Mouse (Mus musculus) forebrain, embryonic 16.5 days (tissue): ENCODE results near the gene Rbm10. TPM values are rescaled to one million over a fixed set of nuclear protein-coding genes. Genes with fewer than 3 reads are reported as not detected.

Experiments
- ATAC-seq: fragments of 200-750 bp; cut with Nextera tagmentation; 2 replicates; pipeline ENCODE4 v1.8.0; 2017; ENCODE audit warnings: mild to moderate bottlenecking, moderate library complexity
- H3K27ac ChIP-seq: fragments of 300-500 bp; sonication (generic); 2 replicates; pipeline ENCODE4 v1.5.1; 2014; ENCODE audit warnings: low read length, control low read depth
- H3K27me3 ChIP-seq: fragments of 300-500 bp; sonication (generic); replicated peaks from 2 replicates; pipeline ENCODE4 v1.6.1; 2014; ENCODE audit warnings: low read length; ENCODE audit not compliant: control insufficient read depth, insufficient read depth
- H3K36me3 ChIP-seq: fragments of 300-500 bp; sonication (generic); 2 replicates; pipeline ENCODE4 v1.6.1; 2014; ENCODE audit not compliant: control insufficient read depth, insufficient read depth
- H3K4me1 ChIP-seq: fragments of 300-500 bp; sonication (generic); replicated peaks from 2 replicates; pipeline ENCODE4 v1.6.1; 2014; ENCODE audit warnings: low read length; ENCODE audit not compliant: control insufficient read depth, insufficient read depth
- H3K4me2 ChIP-seq: fragments of 300-500 bp; sonication (generic); 2 replicates; pipeline ENCODE4 v1.6.1; 2014; ENCODE audit warnings: mild to moderate bottlenecking, low read length, control low read depth
- H3K4me3 ChIP-seq: fragments of 300-500 bp; sonication (generic); replicated peaks from 2 replicates; pipeline ENCODE4 v1.5.1; 2014; ENCODE audit warnings: mild to moderate bottlenecking, low read length, control low read depth
- H3K9ac ChIP-seq: fragments of 300-500 bp; sonication (generic); replicated peaks from 2 replicates; pipeline ENCODE4 v1.6.1; 2014; ENCODE audit warnings: low read depth, low read length, control low read depth
- H3K9me3 ChIP-seq: fragments of 300-500 bp; sonication (generic); 2 replicates; pipeline ENCODE4 v1.6.1; 2016; ENCODE audit warnings: low read length; ENCODE audit not compliant: control insufficient read depth
- WGBS: fragments of 180-500 bp; shearing (Covaris S2); extraction: QIAGEN DNeasy Blood & Tissue Kit; methylation state at CpG from one replicate; pipeline ENCODE4 v1.1.7; 2014; 5-methylcytosine and 5-hydroxymethylcytosine counted together
- polyA plus RNA-seq: library from polyadenylated mRNA; unstranded; fragments of >200 nt; fragmentation: Nextera tagmentation; extraction: Ambion mirVana; gene quantifications from 2 replicates; pipeline ENCODE4 v1.2.1, GENCODE M21; 2015

Rbm10 gene
- polyA plus RNA-seq, result 62.9 and 65.3 TPM in 2 replicates

DNA sequence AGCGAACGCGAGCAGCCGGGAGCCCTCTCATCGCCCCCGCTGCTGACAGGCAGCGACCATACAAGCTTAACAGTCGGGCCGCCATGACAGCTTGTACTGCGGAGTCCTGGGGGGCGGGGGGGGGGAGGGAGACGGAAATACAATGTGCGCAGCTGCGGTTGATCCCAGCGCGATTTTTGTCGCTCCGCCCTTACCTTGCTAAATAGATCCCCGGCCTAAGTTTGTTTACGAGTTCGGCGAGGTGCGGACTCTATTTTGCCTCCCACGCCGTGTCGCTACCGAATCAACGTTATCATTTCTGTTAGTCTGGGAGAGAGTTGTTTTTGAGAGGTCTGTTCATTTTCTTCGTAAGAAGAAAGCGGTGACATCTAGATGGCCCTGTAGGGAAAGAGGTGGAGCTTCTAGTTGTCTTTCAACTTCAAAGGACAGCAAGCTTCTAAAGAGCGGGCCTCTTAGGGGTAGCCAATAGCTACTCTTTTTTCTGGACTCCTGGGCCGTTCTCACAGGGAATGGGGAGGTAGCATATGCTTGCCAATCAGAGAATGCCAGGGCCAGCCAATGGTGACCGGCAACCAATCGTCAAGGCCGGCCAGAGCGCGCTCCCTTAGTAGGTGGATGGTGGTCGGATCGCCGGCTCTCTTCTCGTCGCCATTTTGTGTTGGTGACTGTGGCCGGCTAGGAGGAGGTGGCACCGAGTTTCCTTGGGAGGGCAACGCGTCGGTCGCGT, at the start of gene Rbm10, which contains the start of gene Ndufb11:
Gene Rbm10, plus strand, starts transcription at position 328 of the 727 bp plus-strand sequence.
Gene Ndufb11, minus strand, starts transcription at position 444 of the 727 bp plus-strand sequence.
- peak within 1 kb of the TSS; percentile 76 for H3K9ac ChIP-seq
- H3K4me2 ChIP-seq, result peak within 1 kb of the TSS; percentile 55
- peaks cover 8% of the 10 kb centered on the region for H3K4me1 ChIP-seq
- H3K27ac ChIP-seq, result peak within 1 kb of the TSS; percentile 92
- ATAC-seq, result peak; percentile 96
- 18% methylated on average over 42 of the region's 49 CpGs for WGBS
- peaks cover 4% of the 10 kb centered on the region for H3K36me3 ChIP-seq
- H3K9me3 ChIP-seq, result no peaks in the 10 kb centered on the region
- H3K4me3 ChIP-seq, result peak within 1 kb of the TSS; percentile 60
- no peaks in the 10 kb centered on the region for H3K27me3 ChIP-seq

DNA sequence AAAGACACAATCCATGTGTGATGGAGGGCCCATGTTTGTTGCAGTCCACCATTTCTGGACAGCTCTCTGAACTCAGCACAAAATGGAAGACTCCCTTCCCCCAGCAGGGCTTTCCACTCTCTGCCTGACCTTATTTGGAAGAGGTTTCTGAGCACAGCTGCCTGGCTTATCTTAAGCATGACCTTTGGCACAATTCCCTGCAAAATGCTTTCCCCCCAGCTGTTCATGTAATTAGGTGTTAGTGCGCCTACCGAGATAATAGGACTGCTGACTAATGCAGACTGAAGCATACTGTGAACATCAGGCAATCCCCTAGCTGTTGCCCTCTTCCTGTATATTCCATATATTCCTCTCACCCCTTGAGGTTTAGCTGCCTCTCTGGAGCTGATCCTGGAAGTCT, 46.3 kb upstream of the Rbm10 start:
- no peak overlapping the region for H3K27ac ChIP-seq
- H3K4me3 ChIP-seq, result no peak overlapping the region
- no peaks in the 10 kb centered on the region for H3K36me3 ChIP-seq
- no peaks in the 10 kb centered on the region for H3K27me3 ChIP-seq
- WGBS, result 34% methylated on average over 2 of the region's 2 CpGs
- no peak overlapping the region for H3K9ac ChIP-seq
- no peak for ATAC-seq
- H3K4me2 ChIP-seq, result no peak overlapping the region
- H3K4me1 ChIP-seq, result no peaks in the 10 kb centered on the region
- no peaks in the 10 kb centered on the region for H3K9me3 ChIP-seq

DNA sequence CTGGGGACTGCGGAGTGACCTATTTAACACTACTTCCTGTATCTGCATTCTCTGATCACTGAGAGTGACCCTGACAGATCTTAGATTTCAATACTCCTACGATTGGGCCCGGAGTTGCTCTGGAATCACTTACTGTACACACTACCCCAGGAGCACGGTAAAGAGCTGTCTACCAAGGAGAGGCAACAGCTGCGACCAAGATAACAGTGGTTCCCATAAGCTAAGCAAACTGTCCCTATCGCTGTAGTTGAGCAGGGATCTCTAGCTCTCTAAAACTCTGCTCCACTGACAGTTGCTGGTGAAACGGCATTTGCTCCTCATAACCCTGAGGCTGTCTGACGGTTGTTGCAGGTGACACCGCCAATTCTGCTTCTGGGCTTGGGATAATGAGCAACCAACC, 44.6 kb upstream of the Rbm10 start:
- H3K36me3 ChIP-seq, result no peaks in the 10 kb centered on the region
- no peak overlapping the region for H3K9ac ChIP-seq
- no peak overlapping the region for H3K4me3 ChIP-seq
- ATAC-seq, result no peak
- H3K9me3 ChIP-seq, result no peaks in the 10 kb centered on the region
- 79% methylated on average over 9 of the region's 9 CpGs for WGBS
- no peaks in the 10 kb centered on the region for H3K27me3 ChIP-seq
- no peaks in the 10 kb centered on the region for H3K4me1 ChIP-seq
- no peak overlapping the region for H3K4me2 ChIP-seq
- H3K27ac ChIP-seq, result no peak overlapping the region

DNA sequence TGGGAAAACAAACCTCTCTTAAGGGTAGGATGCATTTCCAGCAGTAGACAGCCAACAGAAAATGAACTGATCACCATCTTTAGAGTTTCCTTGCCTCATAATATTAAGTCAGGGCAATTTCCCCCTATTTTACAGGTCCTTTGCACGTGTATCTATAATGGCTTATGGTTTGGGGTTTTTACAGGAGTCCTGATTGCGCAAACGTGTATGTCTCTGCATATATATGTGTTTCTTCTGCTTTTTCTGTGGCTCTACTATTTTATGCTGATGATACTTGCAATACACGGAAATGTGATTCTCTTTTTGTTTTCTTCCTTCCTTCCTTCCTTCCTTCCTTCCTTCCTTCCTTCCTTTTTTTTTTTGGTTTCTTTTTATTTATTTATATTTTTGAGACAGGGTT, 43.4 kb upstream of the Rbm10 start:
- H3K27me3 ChIP-seq, result no peaks in the 10 kb centered on the region
- H3K4me2 ChIP-seq, result no peak overlapping the region
- H3K36me3 ChIP-seq, result no peaks in the 10 kb centered on the region
- 91% methylated on average over 4 of the region's 4 CpGs for WGBS
- H3K27ac ChIP-seq, result no peak overlapping the region
- H3K4me1 ChIP-seq, result no peaks in the 10 kb centered on the region
- no peak overlapping the region for H3K4me3 ChIP-seq
- no peak overlapping the region for H3K9ac ChIP-seq
- H3K9me3 ChIP-seq, result no peaks in the 10 kb centered on the region
- ATAC-seq, result no peak

DNA sequence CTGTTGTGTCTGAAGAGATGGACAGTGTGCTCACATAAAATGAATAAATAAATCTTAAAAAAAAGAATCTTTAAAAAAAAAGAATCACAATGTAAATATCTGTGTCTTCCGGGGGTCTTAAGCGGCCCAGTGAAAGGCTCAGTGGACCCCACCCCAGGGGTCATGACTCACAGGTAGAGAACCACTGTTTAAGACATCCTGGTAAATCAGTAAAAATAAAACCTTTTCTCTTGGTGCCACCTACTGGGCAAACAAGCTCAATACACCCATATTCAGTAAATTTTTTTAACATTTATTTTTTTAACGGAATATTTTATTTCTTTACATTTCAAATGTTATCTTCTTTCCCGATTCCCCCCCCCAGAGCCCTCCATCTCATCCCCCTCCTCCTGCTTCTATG, 29.3 kb upstream of the Rbm10 start:
- no peaks in the 10 kb centered on the region for H3K9me3 ChIP-seq
- H3K9ac ChIP-seq, result no peak overlapping the region
- H3K27ac ChIP-seq, result no peak overlapping the region
- no peaks in the 10 kb centered on the region for H3K36me3 ChIP-seq
- no peak for ATAC-seq
- 18% methylated on average over 4 of the region's 4 CpGs for WGBS
- H3K4me2 ChIP-seq, result no peak overlapping the region
- H3K4me3 ChIP-seq, result no peak overlapping the region
- H3K4me1 ChIP-seq, result no peaks in the 10 kb centered on the region
- no peaks in the 10 kb centered on the region for H3K27me3 ChIP-seq

DNA sequence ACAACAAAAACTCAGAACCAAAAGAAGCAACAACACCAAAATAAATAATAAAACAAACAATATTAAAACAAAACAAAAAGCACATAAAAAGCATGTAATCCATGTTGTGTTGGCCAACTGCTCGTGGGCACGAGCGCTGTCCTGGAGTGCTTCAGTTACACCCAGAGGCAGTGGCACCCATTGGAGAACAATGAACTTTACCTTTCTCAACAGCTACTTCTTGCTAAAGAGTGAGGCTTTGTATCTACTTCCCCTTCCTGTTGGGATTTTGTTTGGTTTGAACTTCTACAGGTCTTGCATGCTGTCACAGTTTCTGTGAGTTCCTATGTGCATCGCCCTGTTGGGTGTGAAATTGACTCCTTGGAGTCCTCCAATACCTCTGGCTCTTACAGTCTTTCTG, 8.8 kb upstream of the Rbm10 start:
- H3K9ac ChIP-seq, result no peak overlapping the region
- no peaks in the 10 kb centered on the region for H3K36me3 ChIP-seq
- no peak for ATAC-seq
- WGBS, result 87% methylated on average over 4 of the region's 4 CpGs
- no peaks in the 10 kb centered on the region for H3K4me1 ChIP-seq
- H3K4me3 ChIP-seq, result no peak overlapping the region
- H3K27ac ChIP-seq, result no peak overlapping the region
- H3K27me3 ChIP-seq, result no peaks in the 10 kb centered on the region
- no peak overlapping the region for H3K4me2 ChIP-seq
- no peaks in the 10 kb centered on the region for H3K9me3 ChIP-seq

DNA sequence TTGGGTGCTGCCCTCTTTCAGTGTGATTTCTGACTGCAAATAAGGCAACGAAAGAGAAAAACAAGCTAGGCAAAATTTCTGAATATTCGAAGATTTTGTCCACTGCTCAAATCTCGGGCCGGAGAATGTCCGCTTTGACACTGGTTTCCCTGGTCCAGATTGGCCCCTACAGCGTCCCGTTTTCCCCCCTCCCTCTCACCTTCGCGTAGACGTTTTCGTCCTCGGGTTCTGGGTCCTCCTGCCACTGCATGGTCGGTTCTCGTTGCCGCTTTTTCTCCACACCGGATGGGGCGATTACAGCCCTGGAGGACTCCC, 485 bp upstream of the Rbm10 start:
- peaks cover 3% of the 10 kb centered on the region for H3K36me3 ChIP-seq
- no peaks in the 10 kb centered on the region for H3K9me3 ChIP-seq
- H3K27ac ChIP-seq, result peak overlapping the region; percentile 92
- H3K4me3 ChIP-seq, result peak overlapping the region; percentile 60
- 21% methylated on average over 17 of the region's 17 CpGs for WGBS
- peaks cover 8% of the 10 kb centered on the region for H3K4me1 ChIP-seq
- H3K9ac ChIP-seq, result peak overlapping the region; percentile 64
- no peaks in the 10 kb centered on the region for H3K27me3 ChIP-seq
- peak overlapping the region; percentile 54 for H3K4me2 ChIP-seq
- no peak; the same call in 1 of the 2 replicates for ATAC-seq

DNA sequence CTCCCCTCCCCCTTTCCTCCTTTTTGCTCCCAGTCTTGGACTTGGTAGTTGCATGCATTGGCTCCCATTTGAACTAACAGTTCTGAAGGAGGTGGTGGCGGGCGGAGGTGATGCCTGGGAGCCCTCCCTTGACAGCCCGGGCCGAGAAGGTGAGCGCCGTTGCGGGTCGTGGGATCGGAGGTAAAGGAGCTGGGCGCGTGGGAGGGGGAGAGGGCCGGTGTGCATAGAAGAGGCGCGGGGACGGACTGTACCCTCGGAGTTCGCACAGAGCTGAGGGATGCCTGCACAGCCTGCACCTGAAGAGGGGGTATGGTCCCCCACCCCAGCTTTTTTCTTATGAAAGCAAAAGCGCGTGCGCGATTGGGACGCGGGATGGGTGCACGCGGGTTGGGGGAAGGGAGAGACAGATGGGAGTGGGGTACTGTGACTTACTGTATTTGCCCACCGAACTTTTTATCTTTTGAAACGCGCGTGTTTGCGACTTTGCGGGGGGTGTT, 648 bp downstream of the Rbm10 start:
- ATAC-seq, result peak; percentile 63
- WGBS, result 23% methylated on average over 31 of the region's 31 CpGs
- Histone ChIP-seq H3K4me3 (peak overlapping the region; percentile 60), H3K4me1 (peaks cover 8% of the 10 kb centered on the region), H3K9me3 (no peaks in the 10 kb centered on the region), H3K4me2 (peak overlapping the region; percentile 55), H3K9ac (peak overlapping the region; percentile 76), H3K36me3 (peaks cover 4% of the 10 kb centered on the region), H3K27me3 (no peaks in the 10 kb centered on the region), H3K27ac (peak overlapping the region; percentile 92)

DNA sequence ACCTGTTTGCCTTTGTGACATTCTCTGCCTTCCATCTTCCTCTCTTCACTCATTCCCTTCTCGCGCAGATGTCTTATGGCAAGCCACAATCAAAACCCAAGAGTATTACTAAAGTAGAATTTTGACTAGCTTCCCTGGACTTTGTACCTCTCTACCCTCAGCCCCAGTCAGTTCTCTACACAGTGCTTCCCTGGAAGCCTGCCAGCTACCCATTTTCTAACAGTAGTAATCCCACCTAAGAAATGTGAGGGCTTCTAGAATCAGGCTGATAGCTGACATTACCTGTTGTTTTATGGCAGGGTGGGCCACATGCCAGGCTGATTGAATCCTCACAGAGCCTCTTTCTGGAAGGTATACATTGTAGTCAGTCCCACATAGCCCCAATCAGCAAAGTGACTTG, 20.8 kb downstream of the Rbm10 start:
- H3K36me3 ChIP-seq, result no peaks in the 10 kb centered on the region; the same call in 1 of the 2 replicates
- H3K27ac ChIP-seq, result no peak overlapping the region
- H3K27me3 ChIP-seq, result no peaks in the 10 kb centered on the region
- no peak overlapping the region for H3K9ac ChIP-seq
- H3K9me3 ChIP-seq, result no peaks in the 10 kb centered on the region
- 100% methylated on average over 2 of the region's 2 CpGs for WGBS
- ATAC-seq, result no peak
- no peak overlapping the region for H3K4me2 ChIP-seq
- H3K4me3 ChIP-seq, result no peak overlapping the region
- no peaks in the 10 kb centered on the region for H3K4me1 ChIP-seq
